Mouse (Mus musculus): ENCODE measurements around the gene Ube2q2. TPM values are rescaled to one million over a fixed set of nuclear protein-coding genes. Genes with fewer than 3 reads are reported as not detected.

Ube2q2 gene
- total and polyA plus RNA-seq, 3 experiments, result 13.1 to 24.4 (median 24.1) TPM

- Histone ChIP-seq H3K27me3 (replicated peaks) (no peaks in the 10 kb centered on the region), H3K4me2 (ENCODE audit: insufficient read depth, low read depth, poor library complexity, severe bottlenecking) (no peak overlapping the region), H3K9me3 (replicated peaks; ENCODE audit: low read length) (no peaks in the 10 kb centered on the region), H3K4me1 (ENCODE audit: control insufficient read depth in 1 of 2, insufficient read depth in 2 of 2) (peaks cover 3 to 31% of the 10 kb centered on the region in 2 experiments; a peak in 3 of 4 replicates), H3K4me3 (replicated peaks in 1 of 3; ENCODE audit: low read depth in 2 of 3, low read length in 2 of 3, poor library complexity in 1 of 3) (no peak overlapping the region), H3K27ac (ENCODE audit: insufficient read depth, low read depth) (no peak overlapping the region), H3K9ac (ENCODE audit: insufficient read depth, low read depth) (no peak overlapping the region), H3K79me2 (replicated peaks; ENCODE audit: control insufficient read depth, extremely low read depth, insufficient read depth, poor library complexity, severe bottlenecking) (peaks cover 8% of the 10 kb centered on the region), H3K36me3 (replicated peaks in 1 of 2; ENCODE audit: control insufficient read depth in 1 of 2, insufficient read depth in 1 of 2, low read length in 1 of 2) (peaks cover 51 to 70% of the 10 kb centered on the region in 2 experiments)
- in situ Hi-C loops (cut with MboI; ENCODE audit: low pct_ligation_motif_present, low pct_unique_long_range_greater_than_20kb, low sequenced_read_pairs), result no loop called here
- DNase-seq (ENCODE audit: extremely low read depth), result no peak
- TF ChIP-seq RAD21 (IDR thresholded peaks at IDR 0.05; ENCODE audit: low read depth, low read length), result no peak
- TF ChIP-seq SIN3A (IDR thresholded peaks at IDR 0.05; ENCODE audit: low read length), result no peak
- TF ChIP-seq TCF12 (IDR thresholded peaks at IDR 0.05; ENCODE audit: low read depth, low read length), result no peak
- no peak for TF ChIP-seq ZKSCAN1 (IDR thresholded peaks at IDR 0.05; ENCODE audit: borderline replicate concordance, low read depth, low read length)
- TF ChIP-seq POLR2AphosphoS2 (IDR thresholded peaks at IDR 0.05; ENCODE audit: low read depth, low read length), result no peak
- no peak for TF ChIP-seq PAX5 (IDR thresholded peaks at IDR 0.05; ENCODE audit: low read length)
- TF ChIP-seq HCFC1 (IDR thresholded peaks at IDR 0.05; ENCODE audit: low read depth, low read length), result no peak
- no peak for TF ChIP-seq UBTF (IDR thresholded peaks at IDR 0.05; ENCODE audit: low read depth, low read length)
- no peak for TF ChIP-seq BHLHE40 (IDR thresholded peaks at IDR 0.05; ENCODE audit: low read depth, low read length)
- TF ChIP-seq EP300 (IDR thresholded peaks at IDR 0.05; ENCODE audit: low read length), result no peak
- no peak for TF ChIP-seq RCOR1 (conservative IDR thresholded peaks at IDR 0.05; ENCODE audit: low read depth, low read length)
- TF ChIP-seq CTCF (conservative IDR thresholded peaks at IDR 0.05 in 1 of 2, IDR thresholded peaks at IDR 0.05 in 1 of 2; ENCODE audit: low read depth in 2 of 2, low read length in 2 of 2), result no peak
- dilution Hi-C loops (cut with MboI; ENCODE audit: extremely low pct_ligation_motif_present, extremely low pct_unique_long_range_greater_than_20kb, low sequenced_read_pairs), result no loop called here
These were observed 64.7 kb downstream of the Ube2q2 start for GRCm38 (mm10) chr9:55213396-55213795.

DNA sequence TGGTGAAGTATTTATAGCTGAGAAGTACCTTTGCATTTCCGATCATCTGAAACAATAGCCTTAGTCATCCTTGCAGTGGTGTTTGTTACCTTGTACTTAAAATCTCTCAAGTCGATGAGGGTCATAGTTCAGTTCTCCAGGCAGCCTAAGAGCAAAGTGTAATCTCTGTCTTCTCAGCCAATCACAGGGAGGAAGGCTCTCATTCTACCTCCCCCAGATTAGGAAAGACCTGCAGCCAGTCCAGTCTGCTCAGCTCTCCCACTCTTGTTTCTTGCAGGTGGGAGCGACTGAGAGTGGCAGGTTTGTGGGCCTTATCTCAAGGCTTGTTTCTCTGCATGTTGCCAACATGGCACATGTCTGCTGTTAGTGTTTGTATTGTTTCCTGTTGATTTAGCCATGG lies 66.4 kb downstream of the Ube2q2 start:
- Histone ChIP-seq H3K9me3 (replicated peaks; ENCODE audit: low read length) (no peaks in the 10 kb centered on the region), H3K9ac (ENCODE audit: insufficient read depth, low read depth) (no peak overlapping the region), H3K27me3 (replicated peaks) (no peaks in the 10 kb centered on the region), H3K79me2 (replicated peaks; ENCODE audit: control insufficient read depth, extremely low read depth, insufficient read depth, poor library complexity, severe bottlenecking) (peaks cover 8% of the 10 kb centered on the region), H3K36me3 (replicated peaks in 1 of 2; ENCODE audit: control insufficient read depth in 1 of 2, insufficient read depth in 1 of 2, low read length in 1 of 2) (peaks cover 66 to 86% of the 10 kb centered on the region in 2 experiments), H3K4me3 (replicated peaks in 1 of 3; ENCODE audit: low read depth in 2 of 3, low read length in 2 of 3, poor library complexity in 1 of 3) (no peak overlapping the region), H3K27ac (ENCODE audit: insufficient read depth, low read depth) (no peak overlapping the region), H3K4me2 (ENCODE audit: insufficient read depth, low read depth, poor library complexity, severe bottlenecking) (no peak overlapping the region), H3K4me1 (ENCODE audit: control insufficient read depth in 1 of 2, insufficient read depth in 2 of 2) (peaks cover 3 to 25% of the 10 kb centered on the region in 2 experiments; a peak in 3 of 4 replicates)
- no peak for TF ChIP-seq MAFK (IDR thresholded peaks at IDR 0.05; ENCODE audit: insufficient replicate concordance, low read length)
- TF ChIP-seq JUND (conservative IDR thresholded peaks at IDR 0.05; ENCODE audit: low read depth, low read length), result no peak
- no peak for TF ChIP-seq IRF4 (IDR thresholded peaks at IDR 0.05; ENCODE audit: low read depth, low read length)
- TF ChIP-seq EP300 (IDR thresholded peaks at IDR 0.05; ENCODE audit: low read length), result no peak
- TF ChIP-seq BHLHE40 (IDR thresholded peaks at IDR 0.05; ENCODE audit: low read depth, low read length), result no peak
- TF ChIP-seq JUN (IDR thresholded peaks at IDR 0.05; ENCODE audit: insufficient read depth, low read depth, low read length), result no peak
- TF ChIP-seq E2F4 (IDR thresholded peaks at IDR 0.05; ENCODE audit: insufficient replicate concordance, low read depth, low read length), result no peak
- no peak for TF ChIP-seq HCFC1 (IDR thresholded peaks at IDR 0.05; ENCODE audit: low read depth, low read length)
- no peak for TF ChIP-seq ETS1 (conservative IDR thresholded peaks at IDR 0.05; ENCODE audit: low read depth, low read length)
- TF ChIP-seq NELFE (IDR thresholded peaks at IDR 0.05; ENCODE audit: low read depth, low read length), result no peak
- TF ChIP-seq ZMIZ1 (IDR thresholded peaks at IDR 0.05; ENCODE audit: low read depth, low read length), result no peak
- TF ChIP-seq GABPA (IDR thresholded peaks at IDR 0.05; ENCODE audit: insufficient replicate concordance, low read depth, low read length), result no peak
- TF ChIP-seq ZC3H11A (IDR thresholded peaks at IDR 0.05; ENCODE audit: low read depth, low read length), result no peak
- no peak for TF ChIP-seq CHD2 (IDR thresholded peaks at IDR 0.05; ENCODE audit: low read length)
- TF ChIP-seq TCF12 (IDR thresholded peaks at IDR 0.05; ENCODE audit: low read depth, low read length), result no peak
- TF ChIP-seq UBTF (IDR thresholded peaks at IDR 0.05; ENCODE audit: low read depth, low read length), result no peak
- no peak for TF ChIP-seq ELF1 (IDR thresholded peaks at IDR 0.05; ENCODE audit: low read depth, low read length)
- TF ChIP-seq SMC3 (IDR thresholded peaks at IDR 0.05; ENCODE audit: low read depth, low read length), result no peak
- in situ Hi-C loops (cut with MboI; ENCODE audit: low pct_ligation_motif_present, low pct_unique_long_range_greater_than_20kb, low sequenced_read_pairs) (no loop called here), dilution Hi-C loops (cut with MboI; ENCODE audit: extremely low pct_ligation_motif_present, extremely low pct_unique_long_range_greater_than_20kb, low sequenced_read_pairs) (no loop called here)
- DNase-seq (ENCODE audit: extremely low read depth), result no peak
